Mouse (Mus musculus) activated CD4-positive, CD25-positive, alpha-beta regulatory T cell (primary cell): ENCODE results near the gene 4930522H14Rik. TPM values are rescaled to one million over a fixed set of nuclear protein-coding genes. Genes with fewer than 3 reads are reported as not detected.

Experiments used
- polyA plus RNA-seq, 2 experiments: library from polyadenylated mRNA; unstranded; fragments of 100-300 nt; shearing (Covaris generic); gene quantifications; one replicate each; pipeline ENCODE4 v1.2.1; 2017

The 4930522H14Rik gene
- polyA plus RNA-seq = not detected

DNA sequence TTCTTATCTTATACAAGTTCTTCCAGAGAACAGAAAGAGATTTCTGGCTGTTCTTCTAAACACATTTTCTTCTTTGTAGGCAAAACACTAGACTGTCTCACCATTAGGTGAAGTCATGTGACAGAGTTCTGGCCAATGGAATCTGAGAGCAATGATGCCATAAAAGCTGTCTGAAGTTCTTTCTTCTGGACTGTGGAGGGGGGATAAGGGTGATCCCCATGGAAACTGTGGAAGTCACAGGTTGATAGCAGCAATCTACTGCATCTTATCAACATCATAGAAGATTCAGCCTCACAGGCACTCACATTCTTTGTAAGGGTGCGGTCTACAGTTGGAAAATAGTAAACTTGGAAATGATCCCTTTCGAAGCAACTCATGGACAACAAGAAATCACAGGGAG is at the start of gene 4930522H14Rik:
Gene 4930522H14Rik, minus strand, starts transcription at position 187 of the 400 bp plus-strand sequence.

GRCm38 (mm10) chr4:109484621-109485020 is 46.5 kb downstream of the 4930522H14Rik start, which contains the start of gene Rnf11:
Gene Rnf11, minus strand, starts transcription at chr4:109484728.

Other genes starting within 250 kb of the 4930522H14Rik start
- gene Ttc39a, start 124.7 kb downstream of the 4930522H14Rik start, polyA plus RNA-seq = under 1 TPM; 0.07 to 0.26 TPM
- gene Rnf11, start 46.6 kb downstream of the 4930522H14Rik start, polyA plus RNA-seq = 10 to 100 TPM; 39.7 to 44.0 TPM
- gene Cdkn2c, start 135.9 kb upstream of the 4930522H14Rik start, polyA plus RNA-seq = 10 to 100 TPM; 19.2 to 26.6 TPM
- 10 to 100 TPM; 35.0 to 38.0 TPM for gene Faf1, start 145.3 kb upstream of the 4930522H14Rik start, polyA plus RNA-seq